Mouse (Mus musculus): Measurements from ENCODE around the gene Ydjc. TPM values are rescaled to one million over a fixed set of nuclear protein-coding genes. Genes with fewer than 3 reads are reported as not detected.

Ydjc gene
- total RNA-seq, 4 experiments from 2014 or later = 7.3 to 16.8 (median 9.7) TPM

Small RNA genes lying within 50 kb of the gene (microRNA-seq; reads per million reads assigned to microRNA genes)
- 127 to 144 reads per million in 2 experiments for gene Mir130b
- gene Mir301b = 1.8 to 3.2 reads per million in 2 experiments

Other genes starting within 250 kb of the Ydjc start
- gene Ppm1f, start 248.2 kb upstream of the Ydjc start, total RNA-seq (2022) = 10 to 100 TPM; 42.1 to 54.6 (median 43.1) TPM
- gene Mapk1, start 161.2 kb upstream of the Ydjc start, total RNA-seq (2022) = 100 to 1,000 TPM; 178 to 210 (median 193) TPM
- gene Ypel1, start 74.9 kb upstream of the Ydjc start, total RNA-seq (2022) = 10 to 100 TPM in 2 of 4 experiments, 1 to 10 TPM in 2; 7.4 to 12.2 (median 10.2) TPM
- gene Ppil2, start 33.4 kb upstream of the Ydjc start, total RNA-seq (2022) = 100 to 1,000 TPM in 3 of 4 experiments, 10 to 100 TPM in 1; 99.4 to 120 (median 106) TPM
- 1 to 10 TPM in 2 of 4 experiments, under 1 TPM in 2; 0.62 to 1.5 (median 1.1) TPM for gene 2610318N02Rik, start 19.5 kb upstream of the Ydjc start, total RNA-seq (2022)
- 10 to 100 TPM; 25.5 to 54.1 (median 34.4) TPM for gene Sdf2l1, start 12.2 kb upstream of the Ydjc start, total RNA-seq (2022)
- gene Ccdc116, start 2.6 kb downstream of the Ydjc start, total RNA-seq (2022) = under 1 TPM; 0.35 to 0.66 (median 0.47) TPM
- 100 to 1,000 TPM; 162 to 223 (median 198) TPM for gene Ube2l3, start 58.0 kb downstream of the Ydjc start, total RNA-seq (2022)
- under 1 TPM in 2 of 4 experiments, not detected in 2; 0.09 to 0.14 TPM for gene Rimbp3, start 64.0 kb downstream of the Ydjc start, total RNA-seq (2022)
- 1 to 10 TPM; 2.0 to 3.7 (median 3.4) TPM for gene Hic2, start 89.0 kb downstream of the Ydjc start, total RNA-seq (2022)
- 10 to 100 TPM in 3 of 4 experiments, 1 to 10 TPM in 1; 9.3 to 30.7 (median 19.6) TPM for gene Tmem191c, start 131.5 kb downstream of the Ydjc start, total RNA-seq (2022)
- gene Serpind1, start 186.8 kb downstream of the Ydjc start, total RNA-seq (2022) = under 1 TPM; 0.15 to 0.52 (median 0.35) TPM

Measured in adrenal gland, adult 8-10 months (tissue).